Mouse (Mus musculus): Measurements from ENCODE around the gene Btbd10. TPM values are rescaled to one million over a fixed set of nuclear protein-coding genes. Genes with fewer than 3 reads are reported as not detected.

Gene Btbd10
- 58.6 and 65.7 TPM in 2 replicates for polyA plus RNA-seq (2015; fragmentation: Nextera tagmentation; extraction: Ambion mirVana)

DNA sequence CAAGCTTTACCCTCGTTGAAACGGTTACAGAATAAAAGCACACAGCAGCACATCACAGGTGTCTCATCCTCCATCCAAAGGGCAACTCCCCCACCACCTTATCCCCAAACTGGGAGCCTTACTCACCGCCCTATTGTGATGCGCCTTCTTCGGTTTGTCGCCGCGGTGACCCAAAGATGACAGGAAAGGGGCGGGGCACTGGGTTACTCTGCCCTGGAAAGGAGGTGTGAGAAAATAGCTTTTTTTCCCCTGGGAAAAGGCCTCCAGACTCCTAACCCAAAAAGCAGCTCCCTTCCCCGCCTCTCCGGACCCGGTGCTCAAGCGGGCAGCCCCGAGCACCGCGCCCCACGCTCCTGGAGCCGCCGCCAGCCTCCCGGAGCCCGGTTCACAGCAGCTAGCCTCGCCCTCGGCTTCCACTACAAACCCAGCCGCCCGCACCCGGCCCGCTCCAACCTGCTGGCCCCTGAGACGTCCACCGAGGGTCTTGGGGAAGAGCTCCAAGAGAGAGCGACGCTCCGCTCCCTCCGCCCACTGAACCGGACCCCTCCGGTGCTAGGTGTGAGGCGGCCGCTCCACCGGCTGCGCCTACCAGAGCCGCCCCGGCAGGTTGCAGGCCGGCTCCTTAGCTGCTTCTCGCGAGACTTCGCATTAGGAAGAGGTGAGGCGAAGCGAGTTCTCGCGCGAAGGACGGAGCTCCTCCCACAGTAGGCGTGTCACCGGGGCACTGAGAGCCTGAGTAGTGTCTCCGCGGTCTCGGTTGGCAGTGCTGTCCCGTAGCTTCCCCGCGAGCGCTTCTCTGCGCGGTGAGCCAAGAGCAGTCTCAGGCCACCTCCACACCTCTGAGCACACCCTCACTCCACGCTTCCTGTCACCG is at the start of gene Btbd10:
TSS of gene Btbd10 (minus strand) at position 647 of the 874 bp plus-strand sequence.
- Histone ChIP-seq H3K36me3 (no peaks in the 10 kb centered on the region), H3K4me2 (peak within 1 kb of the TSS; percentile 80), H3K9me3 (no peaks in the 10 kb centered on the region), H3K27me3 (no peaks in the 10 kb centered on the region), H3K9ac (peak within 1 kb of the TSS; percentile 97), H3K4me1 (replicated peaks) (peaks cover 30% of the 10 kb centered on the region), H3K27ac (replicated peaks) (peak within 1 kb of the TSS; percentile 93), H3K4me3 (peak within 1 kb of the TSS; percentile 92)
- peak; percentile 99 for ATAC-seq (ENCODE audit: low read depth)
- under 1% methylated on average over 63 of the region's 64 CpGs for WGBS

GRCm38 (mm10) chr7:113416536-113416935 is 47.3 kb upstream of the Btbd10 start:
- 96% methylated on average over 1 of the region's 1 CpGs for WGBS
- Histone ChIP-seq H3K4me2 (no peak overlapping the region), H3K9ac (no peak overlapping the region), H3K9me3 (no peaks in the 10 kb centered on the region), H3K27ac (replicated peaks) (no peak overlapping the region), H3K36me3 (no peaks in the 10 kb centered on the region), H3K4me1 (replicated peaks) (no peaks in the 10 kb centered on the region), H3K27me3 (no peaks in the 10 kb centered on the region), H3K4me3 (no peak overlapping the region)
- ATAC-seq (ENCODE audit: low read depth): no peak

- Histone ChIP-seq H3K4me2 (no peak overlapping the region), H3K27me3 (no peaks in the 10 kb centered on the region), H3K27ac (replicated peaks) (no peak overlapping the region), H3K4me1 (replicated peaks) (no peaks in the 10 kb centered on the region), H3K4me3 (no peak overlapping the region), H3K9me3 (no peaks in the 10 kb centered on the region), H3K9ac (no peak overlapping the region), H3K36me3 (no peaks in the 10 kb centered on the region)
- no peak for ATAC-seq (ENCODE audit: low read depth)
- 85% methylated on average over 3 of the region's 3 CpGs for WGBS
These were observed 46.1 kb upstream of the Btbd10 start for GRCm38 (mm10) chr7:113415256-113415655.

DNA sequence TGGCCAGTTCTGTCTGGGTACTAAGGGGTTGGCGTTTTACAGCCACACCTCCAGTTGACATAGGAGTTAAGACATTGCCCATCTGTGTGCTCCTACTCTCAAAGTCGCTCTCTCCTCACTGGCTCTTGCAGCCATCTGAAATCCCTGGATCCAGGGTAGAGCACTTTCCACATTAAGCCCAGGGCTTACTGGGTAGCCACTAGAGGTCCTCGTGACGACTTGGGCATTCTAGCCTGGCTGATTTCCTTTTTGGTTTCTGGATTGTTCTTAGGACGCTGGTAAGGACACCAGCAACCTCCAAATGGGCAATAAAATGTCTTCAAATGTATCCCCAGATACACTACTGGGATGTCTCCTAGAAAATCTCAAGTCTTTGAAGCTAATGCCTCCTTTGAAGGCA is 39.5 kb upstream of the Btbd10 start:
- Histone ChIP-seq H3K4me2 (no peak overlapping the region), H3K27me3 (no peaks in the 10 kb centered on the region), H3K27ac (replicated peaks) (no peak overlapping the region), H3K4me3 (no peak overlapping the region), H3K9me3 (no peaks in the 10 kb centered on the region), H3K9ac (no peak overlapping the region), H3K36me3 (no peaks in the 10 kb centered on the region), H3K4me1 (replicated peaks) (no peaks in the 10 kb centered on the region)
- ATAC-seq (ENCODE audit: low read depth): no peak
- 67% methylated on average over 5 of the region's 5 CpGs for WGBS

DNA sequence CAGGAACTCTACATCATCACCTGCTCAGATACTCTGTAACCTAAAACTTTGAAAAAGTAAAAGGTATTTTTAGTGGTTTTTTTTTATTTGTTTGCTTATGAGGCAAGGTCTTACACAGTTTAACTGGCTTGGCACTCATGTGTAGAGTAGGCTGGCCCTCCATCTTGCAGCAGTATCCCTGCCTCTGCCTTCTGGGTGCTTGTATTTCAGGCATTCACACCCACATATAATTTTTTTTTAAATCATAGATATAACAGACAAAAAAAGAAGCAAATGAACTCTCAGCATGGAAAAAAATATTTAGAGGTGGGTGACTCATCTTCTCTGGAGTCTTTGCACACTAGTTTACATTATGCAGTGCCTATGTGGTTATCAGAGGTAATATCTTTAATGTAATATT is 28.9 kb upstream of the Btbd10 start:
- H3K4me3 ChIP-seq: no peak overlapping the region
- H3K4me1 ChIP-seq (replicated peaks): no peaks in the 10 kb centered on the region
- H3K9ac ChIP-seq: no peak overlapping the region
- ATAC-seq (ENCODE audit: low read depth): no peak
- no peak overlapping the region for H3K27ac ChIP-seq (replicated peaks)
- no peaks in the 10 kb centered on the region for H3K36me3 ChIP-seq
- H3K9me3 ChIP-seq: no peaks in the 10 kb centered on the region
- H3K4me2 ChIP-seq: no peak overlapping the region
- no peaks in the 10 kb centered on the region for H3K27me3 ChIP-seq

DNA sequence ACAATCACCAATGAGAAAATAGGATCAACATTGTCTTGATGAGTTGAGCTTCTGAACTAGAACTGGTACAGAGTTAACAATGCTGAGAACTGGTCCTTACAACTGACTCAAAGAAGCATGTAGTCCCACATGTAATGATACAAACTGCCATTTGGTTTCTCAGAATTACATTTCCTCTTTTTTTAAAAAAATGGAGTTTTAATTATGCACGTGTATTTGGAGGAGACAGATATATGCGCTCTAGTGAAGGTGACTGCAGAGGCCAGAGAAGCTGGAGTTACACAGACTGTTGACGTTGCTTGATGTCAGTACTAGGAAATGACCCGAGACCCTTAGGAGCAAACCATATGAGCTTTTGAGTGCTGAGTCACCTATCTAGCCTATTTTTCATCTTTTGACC is 27.5 kb upstream of the Btbd10 start:
- Histone ChIP-seq H3K4me3 (no peak overlapping the region), H3K9me3 (no peaks in the 10 kb centered on the region), H3K4me2 (no peak overlapping the region), H3K36me3 (no peaks in the 10 kb centered on the region), H3K27me3 (no peaks in the 10 kb centered on the region), H3K4me1 (replicated peaks) (no peaks in the 10 kb centered on the region), H3K27ac (replicated peaks) (no peak overlapping the region), H3K9ac (no peak overlapping the region)
- ATAC-seq (ENCODE audit: low read depth): no peak
- 86% methylated on average over 4 of the region's 4 CpGs for WGBS

GRCm38 (mm10) chr7:113391619-113392018 is 22.4 kb upstream of the Btbd10 start:
- ATAC-seq (ENCODE audit: low read depth): no peak
- no peaks in the 10 kb centered on the region for H3K4me1 ChIP-seq (replicated peaks)
- no peak overlapping the region for H3K4me3 ChIP-seq
- WGBS: 86% methylated on average over 2 of the region's 2 CpGs
- H3K9ac ChIP-seq: no peak overlapping the region
- H3K27me3 ChIP-seq: no peaks in the 10 kb centered on the region
- H3K27ac ChIP-seq (replicated peaks): no peak overlapping the region
- no peaks in the 10 kb centered on the region for H3K36me3 ChIP-seq
- H3K9me3 ChIP-seq: no peaks in the 10 kb centered on the region
- no peak overlapping the region for H3K4me2 ChIP-seq

DNA sequence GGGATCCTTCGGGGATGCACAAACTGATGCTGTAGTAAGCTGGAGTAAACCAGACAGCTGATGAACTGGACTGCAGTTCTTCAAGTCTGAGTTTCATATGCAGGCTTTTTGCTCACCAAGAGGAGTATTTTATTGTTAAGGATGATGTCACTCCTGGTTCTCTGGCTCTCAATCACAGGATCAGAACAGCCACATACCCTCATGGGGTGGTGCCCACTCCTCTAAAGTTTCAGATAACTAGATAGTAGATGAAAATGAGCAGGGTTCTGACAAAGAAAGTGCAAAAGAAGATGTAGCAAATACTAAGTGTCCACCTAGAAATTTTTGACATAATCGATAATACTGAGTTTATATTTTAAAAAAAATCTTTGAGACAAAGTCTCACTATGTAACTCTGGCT is 19.3 kb upstream of the Btbd10 start, which contains the start of gene Pth:
TSS of gene Pth (minus strand) at position 101 of the 400 bp plus-strand sequence.
- H3K4me2 ChIP-seq: no peak within 1 kb of the TSS
- H3K4me1 ChIP-seq (replicated peaks): no peaks in the 10 kb centered on the region
- H3K36me3 ChIP-seq: no peaks in the 10 kb centered on the region
- WGBS: 90% methylated on average over 2 of the region's 2 CpGs
- no peaks in the 10 kb centered on the region for H3K9me3 ChIP-seq
- no peaks in the 10 kb centered on the region for H3K27me3 ChIP-seq
- no peak within 1 kb of the TSS for H3K27ac ChIP-seq (replicated peaks)
- no peak within 1 kb of the TSS for H3K4me3 ChIP-seq
- H3K9ac ChIP-seq: no peak within 1 kb of the TSS
- ATAC-seq (ENCODE audit: low read depth): no peak

GRCm38 (mm10) chr7:113377875-113378658 is 8.9 kb upstream of the Btbd10 start:
- Histone ChIP-seq H3K36me3 (no peaks in the 10 kb centered on the region), H3K4me2 (no peak overlapping the region), H3K9me3 (no peaks in the 10 kb centered on the region), H3K27ac (replicated peaks) (no peak overlapping the region), H3K9ac (no peak overlapping the region), H3K4me1 (replicated peaks) (no peaks in the 10 kb centered on the region), H3K27me3 (no peaks in the 10 kb centered on the region), H3K4me3 (no peak overlapping the region)
- ATAC-seq (ENCODE audit: low read depth): peak; percentile 69
- WGBS: 30% methylated on average over 7 of the region's 7 CpGs

DNA sequence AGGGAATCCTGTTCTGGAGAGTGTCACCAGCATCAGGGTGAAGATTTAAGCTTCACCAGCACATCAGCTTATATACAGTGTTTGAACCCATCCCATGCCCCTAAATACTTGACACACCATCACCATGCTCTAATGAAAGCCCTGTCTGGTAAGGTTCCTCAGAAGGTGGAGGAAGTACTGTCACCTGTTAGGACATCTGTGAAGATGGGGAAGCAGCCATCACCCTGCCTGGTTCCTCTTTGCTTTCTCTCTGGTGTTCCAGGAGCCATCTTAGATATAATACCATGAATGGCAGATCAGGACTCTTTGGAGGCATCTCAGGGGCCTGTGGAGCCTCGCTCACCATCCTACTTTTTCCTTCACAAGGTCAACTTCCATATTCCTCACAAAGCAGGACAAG is 3.5 kb upstream of the Btbd10 start:
- H3K4me3 ChIP-seq: no peak overlapping the region
- no peaks in the 10 kb centered on the region for H3K9me3 ChIP-seq
- WGBS: 82% methylated on average over 1 of the region's 1 CpGs
- no peak for ATAC-seq (ENCODE audit: low read depth)
- H3K27me3 ChIP-seq: no peaks in the 10 kb centered on the region
- H3K36me3 ChIP-seq: no peaks in the 10 kb centered on the region
- peaks cover 14% of the 10 kb centered on the region for H3K4me1 ChIP-seq (replicated peaks)
- H3K4me2 ChIP-seq: no peak overlapping the region
- H3K27ac ChIP-seq (replicated peaks): no peak overlapping the region
- no peak overlapping the region for H3K9ac ChIP-seq

DNA sequence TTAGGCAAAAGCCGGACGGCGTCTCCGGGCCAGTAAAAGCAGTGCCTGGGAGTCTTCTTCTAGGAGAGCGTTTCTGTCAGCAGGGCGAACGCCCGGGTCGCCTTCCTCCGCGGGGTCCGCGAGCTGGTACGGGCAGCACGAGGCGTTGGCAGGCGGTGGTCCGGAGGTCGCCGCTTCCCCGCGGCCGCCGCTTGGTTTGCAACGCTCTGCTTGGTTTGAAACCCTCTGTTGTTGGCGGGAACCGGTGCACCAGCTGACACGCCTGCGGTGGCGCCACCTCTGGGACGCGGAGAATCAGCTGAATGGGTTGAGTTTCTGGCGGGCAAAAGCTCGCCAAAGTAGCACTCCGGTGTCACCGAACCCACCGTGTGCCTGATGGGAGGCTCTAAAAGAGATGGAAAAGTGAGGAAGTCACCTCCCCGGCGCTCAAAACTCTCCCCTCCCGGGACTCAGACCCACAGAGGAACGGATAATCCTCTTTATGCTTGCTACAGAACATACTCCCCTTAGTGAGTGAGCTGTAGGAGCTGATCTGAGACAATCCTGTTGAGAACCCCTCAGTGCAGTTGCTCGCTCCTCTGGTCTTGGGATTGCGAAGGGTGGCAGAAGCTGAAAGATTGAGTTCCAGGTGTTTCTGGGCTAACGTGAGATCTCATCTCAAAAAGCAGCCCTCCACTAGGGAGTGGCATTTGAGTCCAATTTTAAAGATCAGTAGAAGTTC is 588 bp upstream of the Btbd10 start:
- H3K4me1 ChIP-seq (replicated peaks): peaks cover 30% of the 10 kb centered on the region
- peak overlapping the region; percentile 91 for H3K27ac ChIP-seq (replicated peaks)
- H3K9ac ChIP-seq: peak overlapping the region; percentile 81
- under 1% methylated on average over 44 of the region's 44 CpGs for WGBS
- peak overlapping the region; percentile 80 for H3K4me2 ChIP-seq
- ATAC-seq (ENCODE audit: low read depth): peak; percentile 79
- H3K36me3 ChIP-seq: no peaks in the 10 kb centered on the region
- no peaks in the 10 kb centered on the region for H3K27me3 ChIP-seq
- H3K9me3 ChIP-seq: no peaks in the 10 kb centered on the region
- peak overlapping the region; percentile 92 for H3K4me3 ChIP-seq

GRCm38 (mm10) chr7:113367440-113367839 is 1.8 kb downstream of the Btbd10 start:
- Histone ChIP-seq H3K4me2 (no peak overlapping the region), H3K9me3 (no peaks in the 10 kb centered on the region), H3K4me1 (replicated peaks) (peaks cover 30% of the 10 kb centered on the region), H3K27ac (replicated peaks) (no peak overlapping the region), H3K9ac (no peak overlapping the region), H3K36me3 (no peaks in the 10 kb centered on the region), H3K27me3 (no peaks in the 10 kb centered on the region), H3K4me3 (no peak overlapping the region)
- ATAC-seq (ENCODE audit: low read depth): no peak
- 65% methylated on average over 4 of the region's 4 CpGs for WGBS

All from neural tube, embryonic 13.5 days (tissue).